Mouse (Mus musculus) mature B cell (primary cell): Measurements from ENCODE around the gene Cdc42bpg.
"Not testable (repeated sequence)": the region's sequence is repeated elsewhere in the genome, so short reads cannot be mapped to it uniquely, and the experiment has no call there.

Experiments
- in situ Hi-C: fragments of 300-500 bp; cut with MboI; formaldehyde crosslinking; loops from 2 replicates; pipeline ENCODE4 v1.14.3; 2019

Gene Cdc42bpg

DNA sequence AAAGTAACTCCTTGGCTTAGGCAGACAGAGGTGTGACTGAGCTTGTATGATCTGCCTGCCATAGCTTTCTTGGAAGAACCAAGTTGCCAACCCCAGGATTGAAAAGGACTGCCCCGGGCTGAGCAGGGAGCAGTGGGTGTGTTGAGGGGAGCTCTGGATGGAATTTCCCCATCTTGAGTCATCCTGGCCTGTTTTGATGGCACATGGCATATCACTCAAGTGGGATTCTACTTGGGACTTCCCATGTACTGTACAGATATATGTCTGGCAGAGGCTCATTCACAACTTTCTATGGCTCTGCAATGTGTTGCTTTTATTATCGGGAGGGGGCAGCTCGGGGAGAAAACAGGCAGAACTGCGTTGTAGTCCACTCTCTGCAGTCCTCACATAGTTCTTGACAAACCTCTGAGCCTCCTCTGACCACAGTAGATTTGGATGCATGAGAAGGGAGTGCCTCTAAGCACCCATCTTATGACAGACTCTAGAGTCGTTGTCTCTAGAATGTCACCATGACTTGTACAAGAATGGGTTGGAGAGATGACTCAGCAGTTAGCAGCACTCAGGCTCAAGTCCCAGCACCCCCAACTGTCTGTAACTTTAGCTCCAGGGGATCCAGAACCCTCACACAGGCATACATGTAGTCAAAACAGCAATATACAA is 9.6 kb upstream of the Cdc42bpg start:
- in situ Hi-C loops: no loop called here

- in situ Hi-C loops: no loop called here
Measured at GRCm38 (mm10) chr19:6297641-6298040, 8.6 kb upstream of the Cdc42bpg start.

GRCm38 (mm10) chr19:6299003-6299402 is 7.3 kb upstream of the Cdc42bpg start:
- in situ Hi-C loops: no loop called here

DNA sequence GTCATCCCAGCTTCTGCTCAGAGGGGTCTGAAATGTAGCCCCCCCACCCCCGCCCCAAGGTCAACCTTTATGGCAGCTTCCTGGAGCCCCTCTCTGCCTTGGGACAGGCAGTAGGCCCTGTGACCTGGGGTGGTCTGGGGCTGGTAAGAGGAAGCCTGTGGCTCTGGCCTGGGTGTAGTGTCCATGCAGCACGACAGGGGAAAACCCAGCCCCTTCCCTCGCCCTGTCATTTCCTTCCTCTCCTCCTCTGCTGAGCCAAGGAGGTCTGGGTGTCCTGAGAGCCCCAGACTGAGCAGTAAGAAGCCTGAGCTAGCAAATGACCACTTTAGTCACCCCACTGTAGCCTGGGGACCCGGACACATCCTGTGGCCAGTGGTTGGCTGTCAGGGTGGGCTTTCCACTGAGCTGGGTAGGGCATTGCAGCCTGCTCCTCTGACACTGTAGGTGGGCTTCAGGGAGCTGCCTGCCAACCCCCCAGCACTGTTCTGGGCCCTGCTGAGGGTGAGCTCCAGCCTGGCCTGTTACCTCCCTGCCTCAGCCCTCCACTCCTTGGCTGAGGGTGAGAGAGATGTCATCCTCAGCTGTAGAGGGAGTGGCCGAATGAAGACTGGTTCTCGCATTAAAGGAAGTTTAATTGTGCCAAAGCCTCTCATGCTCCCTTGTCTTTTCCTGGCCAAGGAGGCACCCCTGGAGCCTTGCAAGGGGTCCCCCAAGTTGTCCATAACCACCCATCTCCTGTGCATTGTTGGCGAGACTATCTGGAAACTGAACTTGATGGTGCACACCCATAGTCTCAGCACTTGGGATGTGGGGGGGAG is 6.6 kb upstream of the Cdc42bpg start:
- in situ Hi-C loops: no loop called here

DNA sequence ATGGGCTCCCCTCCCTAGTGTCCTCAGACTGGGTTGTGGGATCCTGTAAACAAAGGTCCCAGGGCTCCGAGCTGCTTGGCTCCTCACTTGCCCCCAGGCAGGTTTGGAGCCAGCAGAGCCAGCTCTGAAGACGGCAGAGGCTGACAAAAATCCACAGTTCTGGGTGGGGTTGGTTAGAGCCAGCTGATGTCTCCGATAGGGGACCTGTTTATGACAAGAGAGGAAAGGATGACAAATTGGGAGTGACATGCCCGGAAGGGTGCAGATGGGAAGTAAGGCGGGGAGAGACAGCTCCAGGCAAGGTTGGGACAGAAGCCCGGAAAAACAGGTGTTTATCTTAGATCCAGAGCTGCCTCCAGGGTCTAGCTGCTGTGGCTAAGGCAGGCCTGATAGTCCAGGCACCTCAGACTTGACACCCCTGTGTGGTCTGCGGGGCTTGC is 5.8 kb upstream of the Cdc42bpg start:
- in situ Hi-C loops: no loop called here

DNA sequence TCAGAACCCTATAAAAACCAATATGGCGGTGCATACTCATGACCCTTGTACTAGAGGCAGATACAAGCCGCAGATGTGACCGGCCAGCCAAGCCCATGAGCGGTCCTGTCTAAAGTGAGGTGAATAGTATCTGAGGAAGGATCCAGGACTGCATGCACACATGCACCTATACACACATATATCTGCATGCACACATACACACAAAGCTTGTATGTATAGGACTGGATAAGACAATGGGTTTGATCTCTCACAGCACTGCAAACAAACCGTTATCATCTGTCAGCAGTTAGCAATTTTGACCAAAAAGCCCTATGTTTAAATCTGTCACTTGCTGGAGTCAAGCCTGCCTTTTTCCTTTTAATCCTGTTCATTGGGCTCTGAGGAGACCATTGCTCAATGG is 4.1 kb upstream of the Cdc42bpg start:
- in situ Hi-C loops: no loop called here

GRCm38 (mm10) chr19:6302522-6302921 is 3.7 kb upstream of the Cdc42bpg start:
- in situ Hi-C loops: no loop called here

- in situ Hi-C loops: no loop called here
Measured at GRCm38 (mm10) chr19:6303831-6304230, 2.4 kb upstream of the Cdc42bpg start.

- in situ Hi-C loops: loop anchor here (5.0 kb wide), 1 partner anchor 33 kb away; no protein-coding TSS in a partner anchor
Measured at GRCm38 (mm10) chr19:6304787-6305516, 1.3 kb upstream of the Cdc42bpg start.

DNA sequence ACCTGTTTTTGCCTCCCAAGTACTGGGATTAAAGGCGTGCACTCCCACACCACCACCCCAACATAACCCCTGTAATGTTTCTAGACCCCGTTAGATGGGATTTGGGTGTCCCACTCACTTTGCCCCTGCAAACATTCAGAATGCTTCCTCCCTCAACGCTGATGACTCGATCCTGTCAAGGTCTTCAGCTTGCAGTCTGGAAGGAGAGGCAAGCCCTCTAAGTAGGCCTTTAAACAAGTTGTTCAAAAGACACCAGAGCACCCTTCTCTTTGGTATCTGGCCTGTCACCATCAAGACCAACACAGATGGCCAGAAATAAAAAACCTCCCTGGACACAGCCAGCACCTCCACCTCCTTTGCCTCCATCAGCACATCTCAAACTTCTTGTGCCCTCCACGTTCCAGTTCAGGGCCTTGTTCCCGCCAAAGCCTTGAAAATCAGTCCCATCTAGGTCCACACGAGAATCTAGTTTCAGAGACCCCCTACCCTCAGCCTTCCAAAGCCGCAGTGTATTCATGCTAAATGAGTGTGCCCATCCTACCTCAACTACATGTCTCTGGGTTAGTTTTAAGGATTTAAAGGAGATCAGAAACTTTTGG is 640 bp upstream of the Cdc42bpg start:
- in situ Hi-C loops: loop anchor here (5.0 kb wide), 1 partner anchor 33 kb away; no protein-coding TSS in a partner anchor

- in situ Hi-C loops: loop anchor here (5.0 kb wide), 1 partner anchor 34 kb away; no protein-coding TSS in a partner anchor
Measured at GRCm38 (mm10) chr19:6306586-6306985, 330 bp downstream of the Cdc42bpg start.

DNA sequence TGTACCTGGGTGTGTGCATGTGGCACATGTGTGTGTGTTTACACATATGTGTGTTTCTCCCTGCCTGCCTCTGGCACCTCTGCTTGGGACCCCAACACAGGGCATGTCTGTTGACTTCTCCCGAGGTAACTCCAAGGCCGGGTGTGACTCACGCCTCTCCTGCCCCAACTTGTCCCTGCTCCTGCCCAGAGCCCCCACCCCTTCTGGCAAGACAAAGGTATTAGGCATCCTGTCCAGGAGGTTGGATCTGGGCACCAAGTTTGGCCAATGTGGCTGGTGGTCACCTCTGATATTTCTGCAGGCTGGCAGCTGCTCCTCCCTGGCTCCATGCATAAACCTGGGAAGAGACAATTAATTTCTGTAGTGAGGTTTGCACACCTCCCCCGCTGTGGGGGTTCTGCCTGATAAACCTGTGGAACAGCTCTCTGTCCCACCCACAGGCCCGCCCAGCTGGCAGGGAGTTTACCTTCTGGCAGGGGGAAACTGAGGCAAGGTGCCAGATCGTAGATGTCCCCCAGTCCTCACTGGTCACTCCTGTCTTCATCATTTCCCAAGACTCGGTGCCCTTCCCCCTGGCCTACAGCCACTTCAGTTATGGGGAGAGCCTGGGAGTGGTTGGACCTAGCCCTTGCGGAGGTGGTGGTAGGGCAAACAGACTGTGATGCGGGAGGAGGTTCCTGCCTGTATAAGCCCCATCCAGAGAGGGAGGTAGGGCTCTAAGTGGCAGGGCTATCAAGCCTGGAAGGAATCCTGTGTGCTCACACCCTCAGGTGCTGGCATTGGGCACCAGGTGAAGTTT is 1.7 kb downstream of the Cdc42bpg start:
- in situ Hi-C loops: loop anchor here (5.0 kb wide), 1 partner anchor 36 kb away; no protein-coding TSS in a partner anchor

GRCm38 (mm10) chr19:6310181-6310580 is 3.9 kb downstream of the Cdc42bpg start:
- in situ Hi-C loops: no loop called here

DNA sequence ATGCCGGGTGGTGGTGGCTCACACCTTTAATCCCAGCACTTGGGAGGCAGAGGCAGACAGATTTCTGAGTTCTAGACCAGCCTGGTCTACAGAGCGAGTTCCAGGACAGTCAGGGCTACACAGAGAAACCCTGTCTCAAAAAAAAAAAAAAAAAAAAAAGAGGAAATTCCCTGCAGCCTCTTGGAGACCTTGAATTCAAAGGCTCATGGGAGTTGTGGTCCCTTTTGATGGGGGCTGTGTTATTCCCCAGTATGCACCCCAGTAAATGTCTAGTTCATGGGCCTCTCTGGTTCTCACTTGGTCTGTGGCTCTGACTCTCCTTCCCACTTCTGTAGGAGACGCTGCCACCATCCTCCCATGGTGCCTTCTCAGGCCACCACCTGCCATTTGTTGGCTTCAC is 5.5 kb downstream of the Cdc42bpg start:
- in situ Hi-C loops: not testable (repeated sequence)

- in situ Hi-C loops: no loop called here
Measured at GRCm38 (mm10) chr19:6313796-6314195, 7.5 kb downstream of the Cdc42bpg start.

DNA sequence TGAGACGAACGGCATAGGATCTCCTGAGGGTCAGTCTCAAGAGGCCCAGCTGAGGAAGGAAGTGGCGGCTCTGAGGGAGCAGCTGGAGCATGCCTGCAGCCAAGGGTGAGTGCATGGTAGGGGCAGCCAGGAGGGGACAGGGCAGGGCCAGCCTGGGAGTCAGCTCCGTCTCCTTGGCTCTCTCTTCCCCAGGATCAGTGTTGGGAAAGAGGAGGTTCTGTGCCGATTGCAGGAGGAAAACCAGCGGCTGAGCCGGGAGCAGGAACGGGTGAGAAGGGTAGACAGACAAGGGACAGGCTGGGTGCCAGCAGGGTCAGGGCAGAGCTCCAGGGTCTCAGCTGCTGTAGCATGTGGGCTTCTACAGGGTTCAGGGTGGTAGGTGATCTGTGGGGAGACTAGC is 8.3 kb downstream of the Cdc42bpg start:
- in situ Hi-C loops: no loop called here

GRCm38 (mm10) chr19:6315573-6315972 is 9.3 kb downstream of the Cdc42bpg start:
- in situ Hi-C loops: no loop called here

- in situ Hi-C loops: no loop called here
Measured at GRCm38 (mm10) chr19:6318145-6318544, 11.9 kb downstream of the Cdc42bpg start.

GRCm38 (mm10) chr19:6321358-6321757 is 15.1 kb downstream of the Cdc42bpg start:
- in situ Hi-C loops: no loop called here

GRCm38 (mm10) chr19:6321786-6322621 is 15.7 kb downstream of the Cdc42bpg start:
- in situ Hi-C loops: no loop called here
